Mouse (Mus musculus) midbrain, embryonic 13.5 days (tissue): ENCODE results near the gene Tmem175. TPM values are rescaled to one million over a fixed set of nuclear protein-coding genes. Genes with fewer than 3 reads are reported as not detected.

Experiments
- ATAC-seq: fragments of 200-750 bp; cut with Nextera tagmentation; 2 replicates; pipeline ENCODE4 v1.8.0; 2017; ENCODE audit warnings: mild to moderate bottlenecking, moderate TSS enrichment, moderate library complexity
- H3K27ac ChIP-seq: fragments of 300-500 bp; sonication (generic); 2 replicates; pipeline ENCODE4 v1.5.1; 2015; ENCODE audit warnings: inconsistent platforms, mild to moderate bottlenecking, moderate library complexity
- H3K27me3 ChIP-seq: fragments of 300-500 bp; sonication (generic); 2 replicates; pipeline ENCODE4 v1.6.1; 2015; ENCODE audit warnings: mild to moderate bottlenecking, inconsistent platforms
- H3K36me3 ChIP-seq: fragments of 300-500 bp; sonication (generic); 2 replicates; pipeline ENCODE4 v1.6.1; 2015; ENCODE audit warnings: mild to moderate bottlenecking, inconsistent platforms
- H3K4me1 ChIP-seq: fragments of 300-500 bp; sonication (generic); replicated peaks from 2 replicates; pipeline ENCODE4 v1.6.1; 2015; ENCODE audit warnings: inconsistent platforms
- H3K4me2 ChIP-seq: fragments of 300-500 bp; sonication (generic); replicated peaks from 2 replicates; pipeline ENCODE4 v1.6.1; 2015; ENCODE audit warnings: moderate library complexity, mild to moderate bottlenecking, inconsistent platforms
- H3K4me3 ChIP-seq: fragments of 300-500 bp; sonication (generic); replicated peaks from 2 replicates; pipeline ENCODE4 v1.5.1; 2015; ENCODE audit warnings: mild to moderate bottlenecking, inconsistent platforms
- H3K9ac ChIP-seq: fragments of 300-500 bp; sonication (generic); replicated peaks from 2 replicates; pipeline ENCODE4 v1.6.1; 2015; ENCODE audit warnings: mild to moderate bottlenecking, inconsistent platforms
- H3K9me3 ChIP-seq: fragments of 300-500 bp; sonication (generic); 2 replicates; pipeline ENCODE4 v1.6.1; 2016; ENCODE audit warnings: mild to moderate bottlenecking, inconsistent platforms
- WGBS: fragments of 180-500 bp; shearing (Covaris S2); methylation state at CpG from one replicate; pipeline ENCODE4 v1.1.7; 2015; 5-methylcytosine and 5-hydroxymethylcytosine counted together
- polyA plus RNA-seq: library from polyadenylated mRNA; unstranded; fragments of >200 nt; fragmentation: Nextera tagmentation; extraction: Ambion mirVana; gene quantifications from 2 replicates; pipeline ENCODE4 v1.2.1, GENCODE M21; 2015

Tmem175 gene
- polyA plus RNA-seq, 1 experiment from 2014 or later = 23.7 TPM

GRCm38 (mm10) chr5:108669986-108670385, 40.4 kb downstream of the Tmem175 start:
- Histone ChIP-seq H3K27me3 (no peaks in the 10 kb centered on the region), H3K9ac (peak overlapping the region; percentile 77), H3K4me3 (peak overlapping the region; percentile 51), H3K9me3 (no peaks in the 10 kb centered on the region), H3K36me3 (peaks cover 29% of the 10 kb centered on the region), H3K4me1 (peaks cover 22% of the 10 kb centered on the region), H3K27ac (no peak overlapping the region), H3K4me2 (peak overlapping the region; percentile 66)
- WGBS = 86% methylated on average over 9 of the region's 9 CpGs
- ATAC-seq = peak; percentile 2

GRCm38 (mm10) chr5:108670785-108671184, 41.2 kb downstream of the Tmem175 start:
- peaks cover 22% of the 10 kb centered on the region for H3K4me1 ChIP-seq
- no peak overlapping the region for H3K4me3 ChIP-seq
- H3K27me3 ChIP-seq = no peaks in the 10 kb centered on the region
- no peaks in the 10 kb centered on the region for H3K9me3 ChIP-seq
- no peak overlapping the region for H3K27ac ChIP-seq
- peaks cover 29% of the 10 kb centered on the region for H3K36me3 ChIP-seq
- no peak overlapping the region for H3K4me2 ChIP-seq
- no peak for ATAC-seq
- H3K9ac ChIP-seq = no peak overlapping the region

DNA sequence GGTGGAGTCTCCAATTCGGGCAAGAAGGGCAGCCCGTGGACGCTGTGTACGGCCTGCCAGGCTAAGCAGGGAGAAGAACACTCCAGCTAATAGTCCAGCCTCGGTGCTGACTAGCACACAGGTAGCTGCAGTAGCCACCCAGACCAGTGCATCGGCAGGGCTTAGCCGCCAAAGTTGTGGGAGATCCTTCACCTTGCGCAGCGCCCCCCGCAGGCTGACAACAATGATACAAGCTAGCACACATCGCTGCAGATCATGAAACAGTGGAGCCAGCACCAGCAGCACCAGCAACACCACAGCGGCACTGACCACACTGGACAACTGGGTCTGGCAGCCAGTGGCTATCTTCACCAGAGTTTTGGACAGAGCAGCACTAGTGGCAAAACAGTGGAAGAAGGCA, 42.2 kb downstream of the Tmem175 start:
- Histone ChIP-seq H3K36me3 (peaks cover 29% of the 10 kb centered on the region), H3K27me3 (no peaks in the 10 kb centered on the region), H3K9ac (no peak overlapping the region), H3K4me2 (no peak overlapping the region), H3K4me1 (peaks cover 25% of the 10 kb centered on the region), H3K9me3 (no peaks in the 10 kb centered on the region), H3K27ac (no peak overlapping the region), H3K4me3 (no peak overlapping the region)
- 93% methylated on average over 12 of the region's 12 CpGs for WGBS
- no peak for ATAC-seq

GRCm38 (mm10) chr5:108674624-108675023, 45.1 kb downstream of the Tmem175 start:
- Histone ChIP-seq H3K4me1 (peaks cover 28% of the 10 kb centered on the region), H3K9me3 (no peaks in the 10 kb centered on the region), H3K27ac (no peak overlapping the region), H3K36me3 (peaks cover 29% of the 10 kb centered on the region), H3K4me2 (no peak overlapping the region), H3K9ac (no peak overlapping the region), H3K27me3 (no peaks in the 10 kb centered on the region), H3K4me3 (no peak overlapping the region)
- ATAC-seq = no peak
- 80% methylated on average over 2 of the region's 2 CpGs for WGBS

GRCm38 (mm10) chr5:108675251-108675816, 45.8 kb downstream of the Tmem175 start, which contains the start of gene Slc26a1:
TSS of gene Slc26a1 (minus strand) at chr5:108675569.
- H3K4me2 ChIP-seq = no peak within 1 kb of the TSS
- no peak within 1 kb of the TSS for H3K27ac ChIP-seq
- no peaks in the 10 kb centered on the region for H3K9me3 ChIP-seq
- no peak for ATAC-seq
- H3K4me3 ChIP-seq = no peak within 1 kb of the TSS
- H3K36me3 ChIP-seq = peaks cover 29% of the 10 kb centered on the region
- H3K9ac ChIP-seq = no peak within 1 kb of the TSS
- no peaks in the 10 kb centered on the region for H3K27me3 ChIP-seq
- H3K4me1 ChIP-seq = peaks cover 21% of the 10 kb centered on the region
- 85% methylated on average over 9 of the region's 9 CpGs for WGBS

DNA sequence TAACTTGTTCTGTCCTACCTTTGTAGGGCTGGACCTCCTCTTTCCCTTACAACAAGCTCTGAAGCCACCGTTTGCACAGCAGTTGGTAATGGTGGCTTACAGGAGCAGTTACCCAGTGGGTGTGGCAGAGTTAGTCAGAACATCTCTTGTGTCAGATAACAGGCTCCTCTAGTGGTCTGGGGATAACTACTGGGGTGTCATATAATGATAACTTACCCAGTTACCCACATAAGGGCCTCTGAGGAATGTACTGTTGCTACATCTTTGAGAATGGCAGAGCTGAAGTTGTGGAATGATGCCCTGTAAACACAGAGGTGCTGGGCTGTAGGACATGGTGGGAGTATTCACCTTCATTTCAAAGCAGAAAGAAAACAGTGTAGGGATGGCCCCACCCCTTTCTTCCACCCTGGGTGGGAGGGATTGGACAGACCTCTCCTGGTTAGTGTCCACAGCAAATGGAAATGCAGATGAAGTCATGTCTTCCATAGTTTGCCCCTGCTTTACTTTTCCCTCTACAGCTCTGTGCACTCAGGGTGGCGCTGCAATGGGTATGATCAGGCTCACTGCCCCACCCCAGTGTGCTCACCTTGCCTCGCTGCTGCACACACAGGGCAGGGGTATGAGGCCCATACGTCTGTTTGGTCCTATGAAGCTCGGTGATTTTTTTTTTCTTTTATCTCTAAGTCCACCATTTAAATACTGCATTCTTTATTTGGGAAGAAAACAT, 47.4 kb downstream of the Tmem175 start:
- peak overlapping the region; percentile 92 for H3K27ac ChIP-seq
- ATAC-seq = peak; percentile 76
- no peaks in the 10 kb centered on the region for H3K9me3 ChIP-seq
- peak overlapping the region; percentile 36 for H3K4me3 ChIP-seq
- no peaks in the 10 kb centered on the region for H3K27me3 ChIP-seq
- H3K4me2 ChIP-seq = peak overlapping the region; percentile 55
- 17% methylated on average over 5 of the region's 5 CpGs for WGBS
- H3K4me1 ChIP-seq = peaks cover 15% of the 10 kb centered on the region
- H3K9ac ChIP-seq = peak overlapping the region; percentile 72
- peaks cover 26% of the 10 kb centered on the region for H3K36me3 ChIP-seq

DNA sequence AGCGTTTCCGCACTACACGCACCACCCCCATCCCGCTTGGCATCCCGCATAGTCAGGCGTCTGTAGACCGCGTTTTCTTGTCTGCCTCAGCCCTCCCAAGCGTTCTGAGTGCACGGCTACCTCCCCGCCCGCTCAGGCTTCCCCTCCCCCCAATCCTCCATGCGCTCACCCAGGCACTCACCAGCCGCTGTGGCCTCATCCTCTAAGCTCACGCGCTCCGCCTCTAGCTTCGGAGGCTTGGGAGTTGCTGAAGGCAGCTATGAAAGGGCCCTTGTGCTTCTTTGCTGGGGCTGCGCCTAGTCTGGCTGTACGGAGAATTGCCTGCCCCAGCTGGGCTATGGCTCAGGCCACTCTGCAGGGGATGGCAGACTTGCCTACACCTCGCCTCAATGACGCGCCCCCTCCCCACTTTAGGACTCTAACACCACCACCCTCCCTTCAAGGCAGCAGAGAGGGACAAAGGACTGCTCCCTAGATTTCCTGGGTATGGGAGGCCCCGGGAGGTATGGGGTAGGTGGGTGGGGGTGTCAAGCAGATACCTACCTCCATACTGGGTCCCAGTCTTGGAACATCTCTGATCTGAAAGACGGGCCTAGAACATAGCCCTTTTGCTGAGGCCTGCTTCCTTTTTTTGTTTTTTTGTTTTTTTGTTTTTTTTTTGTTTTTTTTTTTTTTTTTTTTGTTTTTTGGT, 48.2 kb downstream of the Tmem175 start:
- Histone ChIP-seq H3K9me3 (no peaks in the 10 kb centered on the region), H3K27ac (peak overlapping the region; percentile 92), H3K4me3 (peak overlapping the region; percentile 36), H3K27me3 (no peaks in the 10 kb centered on the region), H3K9ac (peak overlapping the region; percentile 72), H3K36me3 (peaks cover 19% of the 10 kb centered on the region), H3K4me1 (peaks cover 15% of the 10 kb centered on the region), H3K4me2 (peak overlapping the region; percentile 55)
- ATAC-seq = peak; percentile 94
- WGBS = 2% methylated on average over 25 of the region's 25 CpGs

- H3K4me1 ChIP-seq = peaks cover 15% of the 10 kb centered on the region
- peaks cover 13% of the 10 kb centered on the region for H3K36me3 ChIP-seq
- H3K27ac ChIP-seq = peak overlapping the region; percentile 25; the same call in 1 of the 2 replicates
- H3K27me3 ChIP-seq = no peaks in the 10 kb centered on the region
- WGBS = 83% methylated on average over 6 of the region's 6 CpGs
- no peak for ATAC-seq
- no peak overlapping the region for H3K4me2 ChIP-seq
- H3K4me3 ChIP-seq = no peak overlapping the region
- no peaks in the 10 kb centered on the region for H3K9me3 ChIP-seq
- H3K9ac ChIP-seq = peak overlapping the region; percentile 20; the same call in 1 of the 2 replicates
Measured at GRCm38 (mm10) chr5:108678296-108678854, 48.8 kb downstream of the Tmem175 start.

GRCm38 (mm10) chr5:108679909-108680308, 50.3 kb downstream of the Tmem175 start:
- 56% methylated on average over 3 of the region's 3 CpGs for WGBS
- ATAC-seq = no peak
- no peak overlapping the region for H3K4me2 ChIP-seq
- no peaks in the 10 kb centered on the region for H3K9me3 ChIP-seq
- H3K4me1 ChIP-seq = peaks cover 15% of the 10 kb centered on the region
- no peak overlapping the region for H3K9ac ChIP-seq
- H3K4me3 ChIP-seq = no peak overlapping the region
- H3K27ac ChIP-seq = no peak overlapping the region
- peaks cover 6% of the 10 kb centered on the region; the same call in 1 of the 2 replicates for H3K36me3 ChIP-seq
- H3K27me3 ChIP-seq = no peaks in the 10 kb centered on the region

DNA sequence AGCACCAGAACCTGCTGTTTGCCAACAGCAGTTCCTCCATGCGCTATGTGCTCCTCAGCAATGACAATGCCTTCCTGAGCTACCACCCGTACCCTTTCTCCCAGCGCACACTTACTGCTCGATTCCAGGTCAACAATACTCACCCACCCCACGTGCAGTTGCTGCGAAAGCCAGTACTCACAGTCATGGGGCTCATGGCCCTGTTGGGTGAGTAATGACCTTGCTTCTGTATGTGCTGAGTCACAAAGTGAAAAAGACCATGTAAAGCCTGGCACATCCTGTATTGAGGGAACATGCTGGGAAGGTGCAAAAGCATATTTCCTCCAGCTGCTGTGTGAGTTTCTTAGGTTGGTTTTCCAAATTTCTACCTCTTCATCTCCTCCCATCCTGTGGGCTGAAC, 51.3 kb downstream of the Tmem175 start:
- WGBS = 95% methylated on average over 6 of the region's 6 CpGs

DNA sequence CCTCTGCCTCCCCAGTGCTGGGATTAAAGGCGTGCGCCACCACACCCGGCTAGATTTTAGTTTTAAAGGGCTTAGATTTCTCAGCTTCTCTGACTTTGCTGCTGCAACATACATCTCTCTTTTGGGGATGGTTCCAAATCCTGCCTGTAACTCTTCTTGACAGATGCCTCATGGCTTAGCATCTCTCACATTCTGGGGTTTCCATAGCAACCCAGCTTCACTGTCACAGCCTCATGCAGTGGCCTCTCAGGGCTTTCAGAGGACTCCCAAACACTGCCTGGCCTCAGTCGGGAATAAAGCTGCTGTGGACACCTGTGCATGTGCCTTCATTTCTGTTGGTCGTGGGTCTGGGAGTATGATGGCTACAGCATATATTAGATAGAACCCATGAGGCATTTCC, 59.5 kb downstream of the Tmem175 start:
- H3K27me3 ChIP-seq = peaks cover 17% of the 10 kb centered on the region
- no peak overlapping the region for H3K4me2 ChIP-seq
- no peak overlapping the region for H3K4me3 ChIP-seq
- ATAC-seq = no peak
- H3K4me1 ChIP-seq = peaks cover 7% of the 10 kb centered on the region
- no peaks in the 10 kb centered on the region for H3K9me3 ChIP-seq
- no peak overlapping the region for H3K9ac ChIP-seq
- no peaks in the 10 kb centered on the region for H3K36me3 ChIP-seq
- H3K27ac ChIP-seq = no peak overlapping the region
- WGBS = 64% methylated on average over 5 of the region's 5 CpGs

More for the DNA sequence above, 51.3 kb downstream of the Tmem175 start:
- Histone ChIP-seq H3K4me1 (peaks cover 15% of the 10 kb centered on the region), H3K27me3 (no peaks in the 10 kb centered on the region), H3K36me3 (peaks cover 6% of the 10 kb centered on the region; the same call in 1 of the 2 replicates), H3K4me3 (no peak overlapping the region), H3K9ac (no peak overlapping the region), H3K4me2 (no peak overlapping the region), H3K9me3 (no peaks in the 10 kb centered on the region), H3K27ac (no peak overlapping the region)
- ATAC-seq = no peak

- WGBS = 65% methylated on average over 4 of the region's 4 CpGs
- H3K4me2 ChIP-seq = no peak overlapping the region
- H3K4me1 ChIP-seq = peaks cover 18% of the 10 kb centered on the region
- no peaks in the 10 kb centered on the region for H3K36me3 ChIP-seq
- no peak overlapping the region for H3K27ac ChIP-seq
- H3K4me3 ChIP-seq = no peak overlapping the region
- no peak overlapping the region for H3K9ac ChIP-seq
- H3K27me3 ChIP-seq = peaks cover 24% of the 10 kb centered on the region
- no peaks in the 10 kb centered on the region for H3K9me3 ChIP-seq
- ATAC-seq = no peak
Measured at GRCm38 (mm10) chr5:108691152-108691551, 61.6 kb downstream of the Tmem175 start.
